Mouse (Mus musculus) lung, postnatal 0 days (tissue): ENCODE measurements around the gene March10.

ENCODE experiments used
- CTCF ChIP-seq: IDR thresholded peaks from 2 replicates; pipeline ENCODE4 v1.5.1; 2016; ENCODE audit warnings: antibody characterized with exemption, mild to moderate bottlenecking
- EP300 ChIP-seq: IDR thresholded peaks from 2 replicates; pipeline ENCODE4 v1.6.1; 2016; ENCODE audit warnings: antibody characterized with exemption, mild to moderate bottlenecking, control low read depth

DNA sequence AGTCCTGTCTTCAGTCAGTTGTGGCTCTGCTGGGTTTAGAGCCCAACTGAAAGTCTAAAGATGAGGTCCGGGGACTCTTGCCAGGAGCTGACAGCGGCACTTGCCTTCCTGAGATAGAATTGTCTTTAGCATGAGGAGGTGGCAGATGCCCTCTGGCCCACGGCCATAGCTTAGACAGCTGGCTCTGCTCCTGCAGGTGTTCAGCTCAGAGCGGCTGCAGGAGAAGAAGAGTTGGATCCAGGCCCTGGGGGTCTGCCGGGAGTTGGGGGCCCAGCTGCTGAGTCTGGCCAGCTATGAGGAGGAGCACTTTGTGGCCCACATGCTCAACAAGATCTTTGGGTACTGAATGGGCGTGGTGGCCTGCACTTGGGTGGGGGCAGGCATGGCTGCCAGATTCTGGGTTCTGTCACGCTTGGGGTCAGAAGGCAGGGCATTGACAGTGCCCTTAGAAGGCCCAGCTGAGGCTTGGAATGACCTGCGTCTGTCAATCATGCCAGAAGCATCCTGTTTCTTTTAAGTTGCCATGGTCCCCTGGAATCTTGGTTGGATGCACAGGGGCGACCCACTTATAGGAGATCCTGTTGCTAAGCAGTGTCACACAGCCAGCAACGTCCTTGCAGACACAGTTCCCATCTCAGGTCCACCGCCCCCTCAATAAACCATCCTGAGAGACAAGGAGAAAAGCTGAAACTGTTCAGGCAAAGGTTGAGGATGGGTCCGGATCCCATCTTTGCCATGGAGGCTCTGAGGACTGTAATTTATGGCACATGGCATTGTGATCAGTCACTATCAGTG lies 117.7 kb downstream of the March10 start:
- TF ChIP-seq CTCF (no peak), EP300 (no peak)
